Comparison of ENCODE assay signal across 13 mouse cellular contexts in the genomic region with DNA sequence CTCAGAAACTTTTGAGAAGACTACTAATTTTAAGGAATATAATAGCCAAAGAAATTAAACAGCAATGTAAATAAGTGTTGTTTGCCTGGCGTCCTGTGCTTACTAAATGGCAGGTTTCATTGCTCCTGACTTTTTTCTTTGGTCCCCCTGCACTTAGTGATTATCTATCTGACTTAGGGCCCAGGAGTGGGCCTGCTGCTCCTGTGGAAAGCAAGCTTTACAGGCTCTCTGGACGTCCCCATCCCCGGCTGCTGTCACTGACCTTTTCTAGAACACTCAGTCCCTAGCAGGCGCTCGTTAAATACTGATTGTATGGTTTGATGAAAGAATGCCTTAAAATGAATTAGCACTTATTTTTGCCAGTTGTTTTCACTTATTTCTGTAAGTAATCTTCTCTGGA.
DNase-seq lines count a peak whose midpoint lies in the region; ATAC-seq and TF ChIP-seq lines count a peak whose summit lies in the region.
"Had no signal": no experiment of that assay in that cellular context is flagged by ENCODE, and none has a peak within 500 bp of the region (broad histone marks: within the 10 kb centered on the region; RNA-seq: fewer than 3 reads in every experiment).

No protein-coding gene starts in this region.

- H3K9ac ChIP-seq in forebrain, embryonic 11.5 days (ENCODE audit: low read length): no peak overlapping the region
- H3K9ac ChIP-seq in forebrain, embryonic 13.5 days: no peak overlapping the region
- H3K9ac ChIP-seq in hindbrain, embryonic 13.5 days: no peak overlapping the region
- H3K9ac ChIP-seq: limb, embryonic 15.5 days had no signal

- H3K9me3 ChIP-seq in forebrain, embryonic 11.5 days (ENCODE audit: control insufficient read depth, low read length): no peaks in the 10 kb centered on the region
- no peaks in the 10 kb centered on the region for H3K9me3 ChIP-seq in forebrain, embryonic 13.5 days (replicated peaks)
- no peaks in the 10 kb centered on the region for H3K9me3 ChIP-seq in hindbrain, embryonic 13.5 days
- H3K9me3 ChIP-seq: limb, embryonic 15.5 days had no signal

- H3K4me3 ChIP-seq in forebrain, embryonic 11.5 days (ENCODE audit: low read depth, low read length): no peak overlapping the region
- H3K4me3 ChIP-seq in forebrain, embryonic 13.5 days: no peak overlapping the region
- no peak overlapping the region for H3K4me3 ChIP-seq in layer of hippocampus, adult 2 months
- no peak overlapping the region for H3K4me3 ChIP-seq in hindbrain, embryonic 13.5 days
- H3K4me3 ChIP-seq: limb, embryonic 15.5 days had no signal

- no peaks in the 10 kb centered on the region for H3K36me3 ChIP-seq in forebrain, embryonic 11.5 days (ENCODE audit: control insufficient read depth, insufficient read depth, low read length)
- H3K36me3 ChIP-seq in forebrain, embryonic 13.5 days (ENCODE audit: poor library complexity, severe bottlenecking): no peaks in the 10 kb centered on the region
- H3K36me3 ChIP-seq in hindbrain, embryonic 13.5 days: no peaks in the 10 kb centered on the region
- H3K36me3 ChIP-seq: limb, embryonic 15.5 days had no signal

- WGBS in forebrain, embryonic 11.5 days: 22% methylated on average over 5 of the region's 5 CpGs
- WGBS in forebrain, embryonic 13.5 days: 24% methylated on average over 5 of the region's 5 CpGs
- 45% methylated on average over 5 of the region's 5 CpGs for WGBS in hindbrain, embryonic 13.5 days

- H3K4me2 ChIP-seq in forebrain, embryonic 11.5 days (ENCODE audit: low read depth, low read length, severe bottlenecking): no peak overlapping the region
- no peak overlapping the region for H3K4me2 ChIP-seq in forebrain, embryonic 13.5 days
- no peak overlapping the region for H3K4me2 ChIP-seq in hindbrain, embryonic 13.5 days
- H3K4me2 ChIP-seq: limb, embryonic 15.5 days had no signal

- DNase-seq in forebrain, embryonic 11.5 days (ENCODE audit: low spot score): no peak
- DNase-seq in layer of hippocampus, adult 2 months (ENCODE audit: low spot score in 2 of 2): no peak
- no peak for DNase-seq in layer of hippocampus, adult 18-20 months (ENCODE audit: low spot score in 2 of 2)
- no peak for DNase-seq in gastrocnemius, adult 18-20 months (ENCODE audit: low spot score)
- DNase-seq in embryo, embryonic 9.5 days (ENCODE audit: extremely low spot score): no peak
- DNase-seq: cerebellum, adult 11 months; gastrocnemius, postnatal 10 days; kidney, postnatal 10 days; layer of hippocampus, postnatal 36 days had no signal

- no peak for ATAC-seq in forebrain, embryonic 11.5 days (replicated peaks; ENCODE audit: low FRiP score)
- ATAC-seq in forebrain, embryonic 13.5 days: no peak
- no peak for ATAC-seq in hindbrain, embryonic 13.5 days (ENCODE audit: low FRiP score)
- ATAC-seq in megakaryocyte-erythroid progenitor cell, adult 5-6 weeks (replicated peaks; ENCODE audit: low FRiP score, low TSS enrichment, poor library complexity, severe bottlenecking): peak; percentile 21; the same call in 1 of the 2 replicates

- no peaks in the 10 kb centered on the region for H3K27me3 ChIP-seq in forebrain, embryonic 11.5 days (ENCODE audit: control insufficient read depth, insufficient read depth, low read length)
- H3K27me3 ChIP-seq in forebrain, embryonic 13.5 days: no peaks in the 10 kb centered on the region
- H3K27me3 ChIP-seq in hindbrain, embryonic 13.5 days: no peaks in the 10 kb centered on the region
- H3K27me3 ChIP-seq: limb, embryonic 15.5 days had no signal

- TF ChIP-seq CTCF in layer of hippocampus, adult 2 months (conservative IDR thresholded peaks at IDR 0.05): no peak

- H3K4me1 ChIP-seq in forebrain, embryonic 11.5 days (replicated peaks; ENCODE audit: control insufficient read depth, insufficient read depth, low read length): peaks cover 18% of the 10 kb centered on the region
- H3K4me1 ChIP-seq in forebrain, embryonic 13.5 days: peaks cover 71% of the 10 kb centered on the region
- H3K4me1 ChIP-seq in hindbrain, embryonic 13.5 days (replicated peaks): peaks cover 62% of the 10 kb centered on the region

- peak overlapping the region; percentile 19; the same call in 1 of the 2 replicates for H3K27ac ChIP-seq in forebrain, embryonic 11.5 days (ENCODE audit: low read depth, low read length)
- H3K27ac ChIP-seq in forebrain, embryonic 13.5 days: no peak overlapping the region
- peak overlapping the region; percentile 54; the same call in 1 of the 2 replicates for H3K27ac ChIP-seq in layer of hippocampus, adult 2 months
- H3K27ac ChIP-seq in hindbrain, embryonic 13.5 days: peak overlapping the region; percentile 45
- H3K27ac ChIP-seq: limb, embryonic 15.5 days had no signal
